Mouse (Mus musculus): ENCODE measurements around the gene Fzd2.

DNA sequence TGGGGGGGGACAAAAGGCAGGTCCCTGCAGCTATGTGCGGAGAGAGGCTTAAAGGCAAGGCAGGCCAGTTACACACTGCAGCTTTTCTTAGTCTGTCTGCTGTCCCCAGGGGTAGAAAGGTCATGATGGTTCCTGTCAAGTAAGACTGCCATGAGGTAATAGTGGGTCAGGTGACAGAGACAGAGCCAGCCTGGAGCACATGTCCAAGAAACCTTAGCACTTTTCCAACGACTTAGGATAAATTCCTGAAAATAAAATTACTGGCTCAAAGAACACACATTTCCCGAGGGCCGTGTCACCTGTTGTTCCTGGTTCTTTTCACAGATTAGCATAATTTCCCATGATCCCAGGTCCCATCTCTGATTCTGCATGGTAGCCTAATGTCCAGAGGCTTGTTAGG lies 6.1 kb downstream of the Fzd2 start:
- TF ChIP-seq CTCF (IDR thresholded peaks at IDR 0.05; ENCODE audit: low read depth, low read length), result no peak
- no peak for TF ChIP-seq TAL1 (conservative IDR thresholded peaks at IDR 0.05; ENCODE audit: low read depth, low read length)
- no peak for TF ChIP-seq GATA2 (IDR thresholded peaks at IDR 0.05; ENCODE audit: borderline replicate concordance, low read depth, low read length)

All from G1E (cell line).